Mouse (Mus musculus) embryonic fibroblast, embryonic 13.5 days (primary cell): ENCODE data around the gene Ell2.

Source experiments
- CTCF ChIP-seq: IDR thresholded peaks from 2 replicates; pipeline ENCODE4 v1.5.1; 2011; ENCODE audit warnings: mild to moderate bottlenecking, control low read depth, low read length, moderate library complexity, borderline replicate concordance; ENCODE audit not compliant: insufficient read depth
- POLR2A ChIP-seq: IDR thresholded peaks from 2 replicates; pipeline ENCODE4 v1.6.1; 2011; ENCODE audit warnings: low read depth, mild to moderate bottlenecking, control low read depth, low read length, moderate library complexity

- TF ChIP-seq CTCF, result no peak
- no peak for TF ChIP-seq POLR2A
These were observed 42.1 kb downstream of the Ell2 start for GRCm38 (mm10) chr13:75748685-75749084.
